Mouse (Mus musculus): ENCODE data around the gene Trmt6. TPM values are rescaled to one million over a fixed set of nuclear protein-coding genes. Genes with fewer than 3 reads are reported as not detected.

Gene Trmt6
- polyA plus RNA-seq (2014; fragmentation: Nextera tagmentation; extraction: Ambion mirVana): 30.0 and 30.7 TPM in 2 replicates

- Histone ChIP-seq H3K9ac (ENCODE audit: low read depth, low read length) (peak within 1 kb of the TSS; percentile 65), H3K4me3 (ENCODE audit: low read depth, low read length) (peak within 1 kb of the TSS; percentile 70), H3K36me3 (ENCODE audit: control insufficient read depth, insufficient read depth, low read length) (no peaks in the 10 kb centered on the region), H3K27me3 (ENCODE audit: control insufficient read depth, insufficient read depth, low read length) (no peaks in the 10 kb centered on the region), H3K27ac (ENCODE audit: low read depth, low read length) (peak within 1 kb of the TSS; percentile 60; the same call in 1 of the 2 replicates), H3K4me1 (replicated peaks; ENCODE audit: control insufficient read depth, insufficient read depth, low read length) (peaks cover 3% of the 10 kb centered on the region; the same call in 1 of the 2 replicates), H3K4me2 (replicated peaks; ENCODE audit: low read depth, low read length) (peak within 1 kb of the TSS; percentile 65), H3K9me3 (ENCODE audit: control insufficient read depth, low read length) (no peaks in the 10 kb centered on the region)
- ATAC-seq (ENCODE audit: low FRiP score) (peak; percentile 100), DNase-seq (ENCODE audit: low spot score) (peak; percentile 96)
- WGBS: under 1% methylated on average over 59 of the region's 59 CpGs
These were observed at the start of gene Trmt6, which contains the start of gene Mcm8 for GRCm38 (mm10) chr2:132815608-132816314. Gene Trmt6 (minus strand): TSS chr2:132816055. Gene Mcm8 (plus strand): TSS chr2:132816141.

- H3K4me2 ChIP-seq (replicated peaks; ENCODE audit: low read depth, low read length): no peak overlapping the region
- no peaks in the 10 kb centered on the region for H3K4me1 ChIP-seq (replicated peaks; ENCODE audit: control insufficient read depth, insufficient read depth, low read length)
- no peak overlapping the region for H3K9ac ChIP-seq (ENCODE audit: low read depth, low read length)
- H3K27ac ChIP-seq (ENCODE audit: low read depth, low read length): no peak overlapping the region
- DNase-seq (ENCODE audit: low spot score) (no peak), ATAC-seq (ENCODE audit: low FRiP score) (no peak)
- H3K4me3 ChIP-seq (ENCODE audit: low read depth, low read length): no peak overlapping the region
- H3K27me3 ChIP-seq (ENCODE audit: control insufficient read depth, insufficient read depth, low read length): no peaks in the 10 kb centered on the region
- no peaks in the 10 kb centered on the region for H3K9me3 ChIP-seq (ENCODE audit: control insufficient read depth, low read length)
- H3K36me3 ChIP-seq (ENCODE audit: control insufficient read depth, insufficient read depth, low read length): peaks cover 2% of the 10 kb centered on the region; the same call in 1 of the 2 replicates
- WGBS: 94% methylated on average over 2 of the region's 2 CpGs
These were observed 47.5 kb upstream of the Trmt6 start for GRCm38 (mm10) chr2:132863325-132863724.

GRCm38 (mm10) chr2:132861456-132861855, 45.6 kb upstream of the Trmt6 start:
- WGBS: 98% methylated on average over 2 of the region's 2 CpGs
- peaks cover 2% of the 10 kb centered on the region; the same call in 1 of the 2 replicates for H3K36me3 ChIP-seq (ENCODE audit: control insufficient read depth, insufficient read depth, low read length)
- no peak overlapping the region for H3K4me3 ChIP-seq (ENCODE audit: low read depth, low read length)
- H3K9ac ChIP-seq (ENCODE audit: low read depth, low read length): no peak overlapping the region
- no peak overlapping the region for H3K4me2 ChIP-seq (replicated peaks; ENCODE audit: low read depth, low read length)
- H3K4me1 ChIP-seq (replicated peaks; ENCODE audit: control insufficient read depth, insufficient read depth, low read length): no peaks in the 10 kb centered on the region
- no peak for DNase-seq (ENCODE audit: low spot score)
- no peak for ATAC-seq (ENCODE audit: low FRiP score)
- H3K27me3 ChIP-seq (ENCODE audit: control insufficient read depth, insufficient read depth, low read length): no peaks in the 10 kb centered on the region
- H3K9me3 ChIP-seq (ENCODE audit: control insufficient read depth, low read length): no peaks in the 10 kb centered on the region
- H3K27ac ChIP-seq (ENCODE audit: low read depth, low read length): no peak overlapping the region

- Histone ChIP-seq H3K27me3 (ENCODE audit: control insufficient read depth, insufficient read depth, low read length) (no peaks in the 10 kb centered on the region), H3K27ac (ENCODE audit: low read depth, low read length) (no peak overlapping the region), H3K9me3 (ENCODE audit: control insufficient read depth, low read length) (no peaks in the 10 kb centered on the region), H3K36me3 (ENCODE audit: control insufficient read depth, insufficient read depth, low read length) (peaks cover 2% of the 10 kb centered on the region; the same call in 1 of the 2 replicates), H3K9ac (ENCODE audit: low read depth, low read length) (no peak overlapping the region), H3K4me3 (ENCODE audit: low read depth, low read length) (no peak overlapping the region), H3K4me2 (replicated peaks; ENCODE audit: low read depth, low read length) (no peak overlapping the region), H3K4me1 (replicated peaks; ENCODE audit: control insufficient read depth, insufficient read depth, low read length) (no peaks in the 10 kb centered on the region)
- no peak for ATAC-seq (ENCODE audit: low FRiP score)
- no peak for DNase-seq (ENCODE audit: low spot score)
These were observed 44.6 kb upstream of the Trmt6 start for GRCm38 (mm10) chr2:132860435-132860834.

- ATAC-seq (ENCODE audit: low FRiP score): no peak
- Histone ChIP-seq H3K36me3 (ENCODE audit: control insufficient read depth, insufficient read depth, low read length) (no peaks in the 10 kb centered on the region), H3K9ac (ENCODE audit: low read depth, low read length) (no peak overlapping the region), H3K27ac (ENCODE audit: low read depth, low read length) (no peak overlapping the region), H3K9me3 (ENCODE audit: control insufficient read depth, low read length) (no peaks in the 10 kb centered on the region), H3K4me2 (replicated peaks; ENCODE audit: low read depth, low read length) (no peak overlapping the region), H3K27me3 (ENCODE audit: control insufficient read depth, insufficient read depth, low read length) (no peaks in the 10 kb centered on the region), H3K4me3 (ENCODE audit: low read depth, low read length) (no peak overlapping the region), H3K4me1 (replicated peaks; ENCODE audit: control insufficient read depth, insufficient read depth, low read length) (no peaks in the 10 kb centered on the region)
- WGBS: 89% methylated on average over 5 of the region's 5 CpGs
- DNase-seq (ENCODE audit: low spot score): no peak
These were observed 40.5 kb upstream of the Trmt6 start for GRCm38 (mm10) chr2:132856333-132856732.

GRCm38 (mm10) chr2:132853051-132853450, 37.2 kb upstream of the Trmt6 start:
- WGBS: 95% methylated on average over 1 of the region's 1 CpGs

GRCm38 (mm10) chr2:132849141-132849540, 33.3 kb upstream of the Trmt6 start:
- H3K9ac ChIP-seq (ENCODE audit: low read depth, low read length): no peak overlapping the region
- H3K4me2 ChIP-seq (replicated peaks; ENCODE audit: low read depth, low read length): no peak overlapping the region
- ATAC-seq (ENCODE audit: low FRiP score): no peak
- peaks cover 2% of the 10 kb centered on the region for H3K4me1 ChIP-seq (replicated peaks; ENCODE audit: control insufficient read depth, insufficient read depth, low read length)
- WGBS: 92% methylated on average over 6 of the region's 6 CpGs
- DNase-seq (ENCODE audit: low spot score): no peak
- no peaks in the 10 kb centered on the region for H3K9me3 ChIP-seq (ENCODE audit: control insufficient read depth, low read length)
- no peaks in the 10 kb centered on the region for H3K27me3 ChIP-seq (ENCODE audit: control insufficient read depth, insufficient read depth, low read length)
- H3K4me3 ChIP-seq (ENCODE audit: low read depth, low read length): no peak overlapping the region
- no peaks in the 10 kb centered on the region for H3K36me3 ChIP-seq (ENCODE audit: control insufficient read depth, insufficient read depth, low read length)
- no peak overlapping the region for H3K27ac ChIP-seq (ENCODE audit: low read depth, low read length)

More at GRCm38 (mm10) chr2:132853051-132853450, 37.2 kb upstream of the Trmt6 start:
- Histone ChIP-seq H3K27me3 (ENCODE audit: control insufficient read depth, insufficient read depth, low read length) (no peaks in the 10 kb centered on the region), H3K9me3 (ENCODE audit: control insufficient read depth, low read length) (no peaks in the 10 kb centered on the region), H3K4me2 (replicated peaks; ENCODE audit: low read depth, low read length) (no peak overlapping the region), H3K27ac (ENCODE audit: low read depth, low read length) (no peak overlapping the region), H3K36me3 (ENCODE audit: control insufficient read depth, insufficient read depth, low read length) (no peaks in the 10 kb centered on the region), H3K9ac (ENCODE audit: low read depth, low read length) (no peak overlapping the region), H3K4me1 (replicated peaks; ENCODE audit: control insufficient read depth, insufficient read depth, low read length) (no peaks in the 10 kb centered on the region), H3K4me3 (ENCODE audit: low read depth, low read length) (no peak overlapping the region)
- ATAC-seq (ENCODE audit: low FRiP score): no peak
- DNase-seq (ENCODE audit: low spot score): no peak

- WGBS: 92% methylated on average over 4 of the region's 4 CpGs
- Histone ChIP-seq H3K9me3 (ENCODE audit: control insufficient read depth, low read length) (no peaks in the 10 kb centered on the region), H3K9ac (ENCODE audit: low read depth, low read length) (no peak overlapping the region), H3K27ac (ENCODE audit: low read depth, low read length) (no peak overlapping the region), H3K27me3 (ENCODE audit: control insufficient read depth, insufficient read depth, low read length) (no peaks in the 10 kb centered on the region), H3K4me2 (replicated peaks; ENCODE audit: low read depth, low read length) (no peak overlapping the region), H3K4me3 (ENCODE audit: low read depth, low read length) (no peak overlapping the region), H3K36me3 (ENCODE audit: control insufficient read depth, insufficient read depth, low read length) (no peaks in the 10 kb centered on the region), H3K4me1 (replicated peaks; ENCODE audit: control insufficient read depth, insufficient read depth, low read length) (peaks cover 2% of the 10 kb centered on the region)
- DNase-seq (ENCODE audit: low spot score): no peak
- no peak for ATAC-seq (ENCODE audit: low FRiP score)
These were observed 32.5 kb upstream of the Trmt6 start for GRCm38 (mm10) chr2:132848361-132848760.

GRCm38 (mm10) chr2:132847581-132847980, 31.7 kb upstream of the Trmt6 start:
- H3K27me3 ChIP-seq (ENCODE audit: control insufficient read depth, insufficient read depth, low read length): no peaks in the 10 kb centered on the region
- DNase-seq (ENCODE audit: low spot score) (peak; percentile 5), ATAC-seq (ENCODE audit: low FRiP score) (no peak)
- H3K36me3 ChIP-seq (ENCODE audit: control insufficient read depth, insufficient read depth, low read length): no peaks in the 10 kb centered on the region
- peak overlapping the region; percentile 78 for H3K4me2 ChIP-seq (replicated peaks; ENCODE audit: low read depth, low read length)
- no peaks in the 10 kb centered on the region for H3K9me3 ChIP-seq (ENCODE audit: control insufficient read depth, low read length)
- peak overlapping the region; percentile 85; the same call in 1 of the 2 replicates for H3K9ac ChIP-seq (ENCODE audit: low read depth, low read length)
- 38% methylated on average over 7 of the region's 7 CpGs for WGBS
- H3K4me3 ChIP-seq (ENCODE audit: low read depth, low read length): peak overlapping the region; percentile 87
- no peak overlapping the region for H3K27ac ChIP-seq (ENCODE audit: low read depth, low read length)
- H3K4me1 ChIP-seq (replicated peaks; ENCODE audit: control insufficient read depth, insufficient read depth, low read length): peaks cover 2% of the 10 kb centered on the region
